Mouse (Mus musculus) heart, adult 2 months (tissue): ENCODE measurements around the gene Cmtm5.

ENCODE experiments used
- CTCF ChIP-seq: fragments of 200-600 bp; IDR thresholded peaks from 2 replicates; pipeline ENCODE4 v1.8.1; 2022; ENCODE audit warnings: antibody characterized with exemption, mild to moderate bottlenecking, moderate library complexity
- EP300 ChIP-seq: fragments of 200-500 bp; IDR thresholded peaks from 2 replicates; pipeline ENCODE4 v1.6.1; 2011; ENCODE audit warnings: low read depth, low read length, control low read depth; ENCODE audit not compliant: insufficient read depth

DNA sequence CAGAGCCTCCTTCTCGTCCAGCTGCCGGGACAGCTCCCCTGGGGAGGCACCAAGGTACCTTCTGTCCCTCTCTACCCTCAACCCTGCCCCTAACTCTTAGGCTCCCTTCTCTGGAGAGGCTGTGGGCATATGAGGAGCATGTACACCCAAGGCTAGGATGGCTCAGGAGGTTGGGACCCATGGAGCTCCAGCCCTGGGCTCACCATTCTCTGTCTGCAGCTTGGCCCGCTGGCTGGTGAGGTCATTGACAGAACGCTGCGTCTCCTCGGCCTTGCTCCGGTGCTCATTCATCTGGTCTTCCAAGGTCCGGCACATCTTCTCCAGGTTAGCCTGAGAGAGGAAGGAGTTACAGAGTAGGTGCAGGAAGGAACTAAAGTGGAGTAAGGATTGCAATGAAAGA, 42.6 kb downstream of the Cmtm5 start:
- TF ChIP-seq CTCF (no peak), EP300 (0 out of 2 replicates have a peak, but pooled peaks have one; percentile 28)
